Mouse (Mus musculus) bone marrow macrophage, adult 2 months (primary cell): ENCODE results near the gene Zfp579.

Source experiments
- CTCF ChIP-seq: IDR thresholded peaks from 2 replicates; pipeline ENCODE4 v1.5.1; 2012; ENCODE audit warnings: low read depth, mild to moderate bottlenecking, low read length, moderate library complexity
- POLR2A ChIP-seq: IDR thresholded peaks from 2 replicates; pipeline ENCODE4 v1.6.1; 2012; ENCODE audit warnings: mild to moderate bottlenecking, low read depth, low read length, borderline replicate concordance

DNA sequence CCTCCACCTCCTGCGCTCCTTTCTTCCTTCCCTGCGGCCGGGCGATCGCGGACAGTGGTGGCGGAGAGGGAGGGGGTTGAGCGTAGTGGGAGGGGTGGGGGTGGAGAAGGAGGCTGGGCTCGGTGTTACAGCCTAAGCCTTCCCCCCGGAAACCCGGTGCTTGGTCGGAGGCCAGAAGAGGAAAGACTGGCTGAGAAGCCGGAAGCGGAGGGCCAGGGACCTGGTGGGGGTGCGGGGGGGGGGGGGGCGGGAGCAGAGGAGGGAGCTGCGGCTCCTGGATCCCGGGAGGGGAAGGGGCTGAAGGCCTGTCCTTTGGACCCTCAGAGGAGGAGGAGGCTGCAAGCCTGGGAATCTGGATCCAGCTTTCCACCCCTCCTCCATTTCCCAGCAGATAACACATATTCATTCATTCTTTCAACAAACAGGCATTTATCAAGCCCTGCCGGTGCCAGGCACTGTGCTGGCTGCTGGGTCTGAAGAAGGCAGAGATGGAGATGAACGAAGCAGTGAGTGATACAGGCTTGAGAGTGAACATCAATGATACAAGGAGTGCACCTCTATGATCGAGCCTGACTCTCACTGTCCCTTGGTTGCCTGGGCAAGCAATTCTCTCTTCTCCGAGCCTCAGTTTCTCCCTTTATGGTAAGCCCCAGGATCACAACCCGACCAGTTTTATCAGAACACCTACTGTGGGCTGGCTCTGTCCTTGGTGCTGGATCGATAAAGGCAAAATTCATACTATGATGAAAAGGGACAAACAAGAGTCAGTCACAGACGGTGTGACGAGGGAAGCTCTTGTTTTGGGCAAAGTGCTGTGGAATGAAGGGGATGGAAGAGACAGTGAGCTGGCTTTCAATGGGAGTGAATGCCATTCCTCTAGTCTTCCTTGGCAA is at the start of gene Zfp579:
- TF ChIP-seq CTCF (no peak), POLR2A (no peak)
